Mouse (Mus musculus): ENCODE measurements around the gene Haghl.
"Not testable (repeated sequence)": the region's sequence is repeated elsewhere in the genome, so short reads cannot be mapped to it uniquely, and the experiment has no call there.

Haghl gene

DNA sequence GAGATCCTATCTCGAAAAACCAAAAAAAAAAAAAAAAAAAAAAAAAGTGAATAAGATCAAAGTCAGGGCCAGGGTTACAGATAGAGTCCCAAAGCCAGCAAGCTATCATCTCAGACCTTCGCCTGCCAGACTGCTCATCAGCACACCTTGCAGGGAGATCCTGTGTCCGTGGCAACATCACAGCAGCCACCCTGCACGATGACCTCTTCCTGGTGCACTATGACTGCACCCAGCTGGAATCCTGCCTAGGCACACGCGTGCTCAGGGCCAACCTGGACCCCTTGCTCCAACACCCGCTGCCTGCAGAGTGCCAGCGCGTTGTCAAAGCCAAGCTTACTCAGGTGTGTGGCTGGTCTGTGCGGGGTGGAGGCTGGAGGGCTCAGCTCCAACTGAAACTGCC is 41.2 kb downstream of the Haghl start:
- no peak for DNase-seq (ENCODE audit: low spot score)

DNA sequence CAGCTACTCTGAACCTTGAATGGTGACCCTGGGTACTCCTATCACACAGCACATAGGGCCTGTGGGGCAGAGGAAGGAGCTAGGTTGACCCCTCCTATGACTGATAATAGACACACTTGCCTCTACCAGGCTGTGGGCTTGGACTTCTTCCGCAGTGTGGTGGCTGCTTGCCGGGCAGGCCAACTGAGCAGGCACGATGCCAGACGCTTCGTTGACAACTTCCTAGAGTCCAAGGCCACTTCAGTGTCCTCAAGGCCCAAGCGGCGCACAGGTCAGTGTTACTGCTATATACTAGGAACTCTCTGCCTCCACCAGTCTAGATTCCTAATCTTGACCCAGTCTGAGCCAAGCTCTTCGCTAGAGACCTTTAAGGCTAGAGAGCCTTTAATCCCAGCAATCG is 41.6 kb downstream of the Haghl start:
- DNase-seq (ENCODE audit: low spot score), result no peak

DNA sequence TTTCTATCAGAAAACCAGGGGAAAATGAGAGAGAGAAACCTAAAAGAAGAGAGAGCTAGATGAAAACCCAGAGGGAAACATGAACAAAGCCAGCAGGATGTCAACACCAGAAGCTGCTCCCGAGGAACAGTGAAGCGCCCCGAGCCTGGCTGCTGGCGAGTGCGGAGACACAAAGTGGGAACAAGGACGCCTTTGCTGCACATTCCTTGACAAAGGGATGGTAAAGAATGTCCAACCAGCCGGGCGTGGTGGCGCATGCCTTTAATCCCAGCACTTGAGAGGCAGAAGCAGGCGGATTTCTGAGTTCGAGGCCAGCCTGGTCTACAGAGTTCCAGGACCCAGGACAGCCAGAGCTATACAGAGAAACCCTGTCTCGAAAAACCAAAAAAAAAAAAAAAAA is 44.0 kb downstream of the Haghl start:
- DNase-seq (ENCODE audit: low spot score), result not testable (repeated sequence)

DNA sequence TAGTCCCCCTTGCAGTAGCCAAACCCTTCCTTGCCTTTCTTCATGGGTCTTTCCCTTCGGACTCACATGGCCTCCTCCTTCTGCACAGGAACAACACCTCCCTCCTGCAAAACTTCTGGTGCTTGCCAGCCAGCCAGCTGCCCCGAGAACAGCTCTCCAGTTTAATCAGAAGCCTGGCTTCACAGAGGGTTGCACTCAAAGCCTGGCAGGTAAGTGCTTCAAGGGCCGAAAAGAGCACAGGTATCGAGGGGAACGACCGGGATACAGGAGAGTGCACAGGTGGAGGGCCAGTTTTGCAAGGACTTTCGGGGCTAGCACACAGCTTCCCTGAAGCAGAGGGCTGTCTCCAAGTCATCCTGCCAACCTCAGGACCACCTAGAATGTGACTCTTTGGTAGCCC is 46.6 kb downstream of the Haghl start:
- no peak for DNase-seq (ENCODE audit: low spot score)

DNA sequence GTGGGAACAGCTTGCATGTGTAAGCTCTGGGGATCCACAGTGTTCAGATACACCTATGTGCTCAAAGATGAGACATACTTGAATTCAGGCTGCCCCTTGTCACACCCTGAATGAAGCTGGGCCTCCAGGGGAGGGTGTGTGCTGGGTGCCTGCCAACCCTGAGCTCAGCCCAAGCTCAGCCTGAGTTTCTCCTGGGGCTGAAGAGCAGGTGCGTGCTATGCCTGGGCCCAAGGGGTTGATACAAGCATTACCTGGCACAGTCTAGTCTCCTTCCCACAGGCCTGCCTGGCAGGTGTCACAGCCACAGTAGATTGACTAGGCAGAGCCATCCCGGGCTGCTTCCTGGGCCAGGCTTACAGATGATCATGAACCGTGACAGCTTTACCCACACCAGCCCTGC is 49.7 kb downstream of the Haghl start, which contains the start of gene Mslnl:
TSS of gene Mslnl (plus strand) at position 298 of the 400 bp plus-strand sequence.
- DNase-seq (ENCODE audit: low spot score), result no peak

DNA sequence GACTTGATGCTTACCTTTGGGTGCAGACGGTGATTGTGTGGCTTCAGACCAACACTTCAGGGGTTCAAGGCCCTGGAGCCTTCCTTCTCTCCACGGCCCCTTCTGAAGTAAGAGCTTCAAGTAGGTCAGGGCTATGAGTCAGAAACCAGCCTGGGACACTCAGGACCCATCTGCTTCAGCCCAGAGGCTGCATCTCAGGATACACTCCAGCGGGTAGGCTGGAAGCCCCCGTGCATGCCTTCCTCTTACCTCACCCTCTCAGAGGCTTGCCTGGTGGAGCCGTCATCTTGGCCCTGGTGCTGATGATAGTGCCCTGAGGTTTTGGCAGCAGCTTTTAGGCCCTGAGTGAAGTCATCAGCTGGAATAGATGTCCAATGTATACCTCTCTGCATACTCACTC is 50.2 kb downstream of the Haghl start:
- DNase-seq (ENCODE audit: low spot score), result no peak

DNA sequence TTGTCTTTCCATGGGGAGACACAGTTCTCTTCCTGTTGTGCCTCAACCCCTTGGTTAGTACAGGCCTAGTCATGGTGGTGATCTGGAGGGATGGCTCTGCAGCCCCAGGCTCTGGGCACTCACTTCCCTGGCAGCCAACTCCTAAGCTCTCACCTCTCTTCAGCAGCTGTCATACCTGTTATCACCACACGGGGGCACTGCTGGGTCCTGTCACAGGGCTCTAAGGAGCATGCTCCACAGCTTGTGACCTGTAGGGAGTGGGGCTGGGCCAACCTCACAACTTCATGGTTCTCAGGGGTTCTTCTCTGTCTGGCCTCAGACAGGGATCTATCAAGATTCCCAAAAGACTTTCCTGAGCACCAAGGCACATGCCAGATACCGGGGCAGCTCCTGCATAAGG is 53.4 kb downstream of the Haghl start:
- peak; percentile 72 for DNase-seq (ENCODE audit: low spot score)
